Mouse (Mus musculus): ENCODE measurements around the gene Gm5901. TPM values are rescaled to one million over a fixed set of nuclear protein-coding genes. Genes with fewer than 3 reads are reported as not detected.

The Gm5901 gene
- polyA plus RNA-seq, 1 experiment from 2014 or later = not detected

DNA sequence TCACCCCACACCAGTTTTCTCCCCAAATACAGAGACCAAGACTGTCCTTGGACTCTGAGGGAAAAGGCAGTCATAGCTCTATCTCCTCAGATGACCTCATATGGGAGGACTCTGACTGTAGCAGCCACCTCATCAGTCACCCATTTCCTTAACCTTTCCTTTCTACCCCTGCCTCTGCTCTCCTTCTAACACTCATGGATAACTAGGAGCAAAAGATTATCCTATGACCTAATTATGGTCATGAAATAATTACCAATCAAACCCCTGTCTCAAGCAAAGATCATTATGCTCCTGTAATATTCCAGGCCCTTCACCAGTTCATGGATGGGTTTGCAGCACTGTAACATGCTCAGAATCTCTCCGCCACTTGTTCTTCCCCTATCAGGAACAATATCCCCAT lies 6.9 kb upstream of the Gm5901 start, which contains the start of gene Olfr692:
Gene Olfr692, plus strand, starts transcription at position 301 of the 400 bp plus-strand sequence.
- 83% methylated on average over 1 of the region's 1 CpGs for WGBS
- H3K9me3 ChIP-seq (ENCODE audit: control insufficient read depth, low read length) = no peaks in the 10 kb centered on the region
- H3K4me2 ChIP-seq (replicated peaks; ENCODE audit: low read depth, low read length) = no peak within 1 kb of the TSS
- H3K27me3 ChIP-seq (ENCODE audit: control insufficient read depth, insufficient read depth, low read length) = no peaks in the 10 kb centered on the region
- no peak within 1 kb of the TSS for H3K9ac ChIP-seq (ENCODE audit: low read depth, low read length)
- H3K4me3 ChIP-seq (ENCODE audit: low read length) = no peak within 1 kb of the TSS
- ATAC-seq (ENCODE audit: low FRiP score, low TSS enrichment) = no peak
- H3K27ac ChIP-seq (ENCODE audit: low read depth, low read length) = no peak within 1 kb of the TSS
- peaks cover 5% of the 10 kb centered on the region; the same call in 1 of the 2 replicates for H3K36me3 ChIP-seq (ENCODE audit: control insufficient read depth, insufficient read depth, low read length)
- H3K4me1 ChIP-seq (ENCODE audit: control insufficient read depth, insufficient read depth, low read length) = no peaks in the 10 kb centered on the region

DNA sequence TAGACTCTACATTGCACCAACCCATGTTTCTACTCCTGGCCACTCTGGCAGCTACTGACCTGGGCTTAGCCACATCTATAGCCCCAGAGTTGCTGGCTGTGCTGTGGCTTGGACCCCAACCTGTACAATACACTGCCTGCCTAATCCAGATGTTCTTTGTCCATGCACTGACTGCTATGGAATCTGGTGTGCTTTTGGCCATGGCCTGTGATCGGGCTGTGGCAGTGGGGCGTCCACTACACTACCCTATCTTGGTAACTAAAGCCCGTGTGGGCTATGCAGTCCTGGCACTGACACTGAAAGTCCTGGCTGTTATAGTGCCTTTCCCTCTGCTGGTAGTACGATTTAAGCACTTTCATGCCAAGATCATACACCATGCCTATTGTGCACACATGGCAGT lies 6.3 kb upstream of the Gm5901 start:
- Histone ChIP-seq H3K4me1 (ENCODE audit: control insufficient read depth, insufficient read depth, low read length) (no peaks in the 10 kb centered on the region), H3K27ac (ENCODE audit: low read depth, low read length) (no peak overlapping the region)
- WGBS = 93% methylated on average over 4 of the region's 4 CpGs

DNA sequence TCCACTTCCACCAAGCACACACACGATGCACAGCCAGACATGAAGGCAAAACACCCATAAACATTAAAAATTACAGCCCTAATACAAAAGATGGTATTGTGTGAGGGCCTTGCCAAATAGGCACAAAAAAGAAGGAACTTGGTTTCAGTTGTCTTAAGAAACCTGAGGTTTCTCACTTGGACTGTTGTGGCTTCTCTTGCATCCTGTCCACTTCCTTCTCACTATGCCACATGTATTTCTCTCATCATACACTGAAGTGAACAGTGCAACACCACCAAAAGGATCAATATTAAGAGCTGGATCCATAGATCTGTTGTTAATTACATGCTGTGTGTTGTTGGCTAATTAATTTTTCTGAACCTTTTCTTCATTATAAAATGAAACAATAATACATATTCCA lies 1.9 kb upstream of the Gm5901 start:
- Histone ChIP-seq H3K9ac (ENCODE audit: low read depth, low read length) (no peak overlapping the region), H3K9me3 (ENCODE audit: control insufficient read depth, low read length) (no peaks in the 10 kb centered on the region)

More for the DNA sequence above, 6.3 kb upstream of the Gm5901 start:
- Histone ChIP-seq H3K27me3 (ENCODE audit: control insufficient read depth, insufficient read depth, low read length) (no peaks in the 10 kb centered on the region), H3K9ac (ENCODE audit: low read depth, low read length) (no peak overlapping the region), H3K4me2 (replicated peaks; ENCODE audit: low read depth, low read length) (no peak overlapping the region), H3K9me3 (ENCODE audit: control insufficient read depth, low read length) (no peaks in the 10 kb centered on the region), H3K4me3 (ENCODE audit: low read length) (no peak overlapping the region), H3K36me3 (ENCODE audit: control insufficient read depth, insufficient read depth, low read length) (peaks cover 7% of the 10 kb centered on the region; the same call in 1 of the 2 replicates)
- no peak for ATAC-seq (ENCODE audit: low FRiP score, low TSS enrichment)

GRCm38 (mm10) chr7:105373509-105373908 lies 1.3 kb upstream of the Gm5901 start:
- H3K27me3 ChIP-seq (ENCODE audit: control insufficient read depth, insufficient read depth, low read length) = no peaks in the 10 kb centered on the region
- H3K9ac ChIP-seq (ENCODE audit: low read depth, low read length) = no peak overlapping the region
- no peak overlapping the region for H3K4me2 ChIP-seq (replicated peaks; ENCODE audit: low read depth, low read length)
- no peak overlapping the region for H3K27ac ChIP-seq (ENCODE audit: low read depth, low read length)
- no peak for ATAC-seq (ENCODE audit: low FRiP score, low TSS enrichment)
- no peak overlapping the region for H3K4me3 ChIP-seq (ENCODE audit: low read length)
- H3K36me3 ChIP-seq (ENCODE audit: control insufficient read depth, insufficient read depth, low read length) = peaks cover 32% of the 10 kb centered on the region
- H3K9me3 ChIP-seq (ENCODE audit: control insufficient read depth, low read length) = no peaks in the 10 kb centered on the region
- no peaks in the 10 kb centered on the region for H3K4me1 ChIP-seq (ENCODE audit: control insufficient read depth, insufficient read depth, low read length)
- whole genome bisulfite sequencing = 95% methylated on average over 4 of the region's 4 CpGs

More for the DNA sequence above, 1.9 kb upstream of the Gm5901 start:
- H3K27ac ChIP-seq (ENCODE audit: low read depth, low read length) = no peak overlapping the region
- H3K4me3 ChIP-seq (ENCODE audit: low read length) = no peak overlapping the region
- no peaks in the 10 kb centered on the region for H3K27me3 ChIP-seq (ENCODE audit: control insufficient read depth, insufficient read depth, low read length)
- peaks cover 26% of the 10 kb centered on the region for H3K36me3 ChIP-seq (ENCODE audit: control insufficient read depth, insufficient read depth, low read length)
- ATAC-seq (ENCODE audit: low FRiP score, low TSS enrichment) = no peak
- H3K4me1 ChIP-seq (ENCODE audit: control insufficient read depth, insufficient read depth, low read length) = no peaks in the 10 kb centered on the region
- no peak overlapping the region for H3K4me2 ChIP-seq (replicated peaks; ENCODE audit: low read depth, low read length)
- WGBS = 81% methylated on average over 1 of the region's 1 CpGs

- no peaks in the 10 kb centered on the region for H3K27me3 ChIP-seq (ENCODE audit: control insufficient read depth, insufficient read depth, low read length)
- no peak for ATAC-seq (ENCODE audit: low FRiP score, low TSS enrichment)
- H3K9ac ChIP-seq (ENCODE audit: low read depth, low read length) = no peak overlapping the region
- no peak overlapping the region for H3K27ac ChIP-seq (ENCODE audit: low read depth, low read length)
- H3K4me1 ChIP-seq (ENCODE audit: control insufficient read depth, insufficient read depth, low read length) = no peaks in the 10 kb centered on the region
- no peaks in the 10 kb centered on the region for H3K9me3 ChIP-seq (ENCODE audit: control insufficient read depth, low read length)
- no peak overlapping the region for H3K4me3 ChIP-seq (ENCODE audit: low read length)
- H3K4me2 ChIP-seq (replicated peaks; ENCODE audit: low read depth, low read length) = no peak overlapping the region
- 95% methylated on average over 3 of the region's 3 CpGs for WGBS
- H3K36me3 ChIP-seq (ENCODE audit: control insufficient read depth, insufficient read depth, low read length) = peaks cover 36% of the 10 kb centered on the region
These were observed 862 bp upstream of the Gm5901 start for GRCm38 (mm10) chr7:105373976-105374375.

DNA sequence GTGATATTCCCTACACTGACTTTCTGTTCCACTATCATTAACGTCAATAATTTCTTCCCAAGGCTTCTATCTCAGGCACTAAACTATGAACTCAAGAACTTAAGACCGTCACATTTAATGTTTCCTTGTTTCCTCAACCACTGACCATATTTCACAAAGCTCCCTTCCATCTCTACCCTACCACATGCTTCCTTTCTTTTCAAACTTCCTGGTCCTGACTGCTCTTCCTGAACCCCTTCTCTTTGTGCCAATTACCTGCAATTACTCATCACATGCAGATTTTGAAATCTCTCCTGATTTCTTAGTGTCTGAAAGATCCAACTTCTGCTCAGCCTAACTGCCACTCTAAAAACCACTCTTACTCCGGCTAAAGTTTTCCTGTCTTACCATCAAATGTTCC lies 5.5 kb downstream of the Gm5901 start:
- 97% methylated on average over 3 of the region's 3 CpGs for WGBS

GRCm38 (mm10) chr7:105387696-105388095 lies 12.9 kb downstream of the Gm5901 start:
- H3K9me3 ChIP-seq (ENCODE audit: control insufficient read depth, low read length) = no peaks in the 10 kb centered on the region
- H3K4me2 ChIP-seq (replicated peaks; ENCODE audit: low read depth, low read length) = no peak overlapping the region
- WGBS = 93% methylated on average over 2 of the region's 2 CpGs
- H3K4me1 ChIP-seq (ENCODE audit: control insufficient read depth, insufficient read depth, low read length) = no peaks in the 10 kb centered on the region
- peaks cover 79% of the 10 kb centered on the region for H3K36me3 ChIP-seq (ENCODE audit: control insufficient read depth, insufficient read depth, low read length)
- no peak overlapping the region for H3K27ac ChIP-seq (ENCODE audit: low read depth, low read length)
- no peak for ATAC-seq (ENCODE audit: low FRiP score, low TSS enrichment)
- no peak overlapping the region for H3K4me3 ChIP-seq (ENCODE audit: low read length)
- H3K27me3 ChIP-seq (ENCODE audit: control insufficient read depth, insufficient read depth, low read length) = no peaks in the 10 kb centered on the region
- H3K9ac ChIP-seq (ENCODE audit: low read depth, low read length) = no peak overlapping the region

More for the DNA sequence above, 5.5 kb downstream of the Gm5901 start:
- Histone ChIP-seq H3K36me3 (ENCODE audit: control insufficient read depth, insufficient read depth, low read length) (peaks cover 82% of the 10 kb centered on the region), H3K27ac (ENCODE audit: low read depth, low read length) (no peak overlapping the region), H3K9ac (ENCODE audit: low read depth, low read length) (no peak overlapping the region), H3K4me2 (replicated peaks; ENCODE audit: low read depth, low read length) (no peak overlapping the region), H3K27me3 (ENCODE audit: control insufficient read depth, insufficient read depth, low read length) (no peaks in the 10 kb centered on the region), H3K4me1 (ENCODE audit: control insufficient read depth, insufficient read depth, low read length) (no peaks in the 10 kb centered on the region), H3K4me3 (ENCODE audit: low read length) (no peak overlapping the region), H3K9me3 (ENCODE audit: control insufficient read depth, low read length) (no peaks in the 10 kb centered on the region)
- ATAC-seq (ENCODE audit: low FRiP score, low TSS enrichment) = no peak

DNA sequence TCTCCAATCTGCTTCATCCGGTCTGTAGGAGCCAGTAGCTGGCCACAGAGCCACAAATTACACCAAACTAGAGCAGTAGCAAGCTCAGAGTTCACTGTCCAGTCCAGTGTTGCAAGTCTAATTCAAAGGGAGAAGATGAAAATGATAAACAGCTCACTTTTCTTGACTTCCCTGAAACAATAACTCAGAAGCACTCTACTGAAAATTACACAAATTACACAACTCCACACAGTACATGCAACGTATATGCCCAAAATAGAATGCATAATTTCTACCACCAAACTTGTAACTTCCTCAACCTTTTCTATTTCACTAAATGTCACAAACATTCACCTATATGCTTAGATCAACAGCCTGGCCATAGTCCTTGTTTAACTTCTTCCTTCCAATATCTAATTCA lies 15.4 kb downstream of the Gm5901 start:
- Histone ChIP-seq H3K36me3 (ENCODE audit: control insufficient read depth, insufficient read depth, low read length) (peaks cover 59% of the 10 kb centered on the region), H3K9ac (ENCODE audit: low read depth, low read length) (no peak overlapping the region), H3K27me3 (ENCODE audit: control insufficient read depth, insufficient read depth, low read length) (no peaks in the 10 kb centered on the region), H3K27ac (ENCODE audit: low read depth, low read length) (no peak overlapping the region), H3K4me3 (ENCODE audit: low read length) (no peak overlapping the region), H3K4me2 (replicated peaks; ENCODE audit: low read depth, low read length) (no peak overlapping the region), H3K9me3 (ENCODE audit: control insufficient read depth, low read length) (no peaks in the 10 kb centered on the region), H3K4me1 (ENCODE audit: control insufficient read depth, insufficient read depth, low read length) (no peaks in the 10 kb centered on the region)
- ATAC-seq (ENCODE audit: low FRiP score, low TSS enrichment) = no peak
- 96% methylated on average over 2 of the region's 2 CpGs for WGBS

- Histone ChIP-seq H3K36me3 (ENCODE audit: control insufficient read depth, insufficient read depth, low read length) (peaks cover 17% of the 10 kb centered on the region), H3K27me3 (ENCODE audit: control insufficient read depth, insufficient read depth, low read length) (no peaks in the 10 kb centered on the region), H3K9ac (ENCODE audit: low read depth, low read length) (no peak overlapping the region), H3K4me3 (ENCODE audit: low read length) (no peak overlapping the region), H3K9me3 (ENCODE audit: control insufficient read depth, low read length) (no peaks in the 10 kb centered on the region), H3K27ac (ENCODE audit: low read depth, low read length) (no peak overlapping the region), H3K4me1 (ENCODE audit: control insufficient read depth, insufficient read depth, low read length) (peaks cover 9% of the 10 kb centered on the region; the same call in 1 of the 2 replicates), H3K4me2 (replicated peaks; ENCODE audit: low read depth, low read length) (no peak overlapping the region)
- no peak for ATAC-seq (ENCODE audit: low FRiP score, low TSS enrichment)
- WGBS = 92% methylated on average over 1 of the region's 1 CpGs
These were observed 19.8 kb downstream of the Gm5901 start for GRCm38 (mm10) chr7:105394606-105395005.
